Mouse (Mus musculus) cerebellum, adult 2 months (tissue): Measurements from ENCODE around the gene Gucd1. TPM values are rescaled to one million over a fixed set of nuclear protein-coding genes. Genes with fewer than 3 reads are reported as not detected.
"Not testable (repeated sequence)": the region's sequence is repeated elsewhere in the genome, so short reads cannot be mapped to it uniquely, and the experiment has no call there.

ENCODE experiments used
- DNase-seq, 2 experiments: peaks; one replicate each; pipeline ENCODE4 v3.0.0; 2021
- H3K27ac ChIP-seq: fragments of 200-500 bp; 2 replicates; pipeline ENCODE4 v1.5.1; 2012; ENCODE audit warnings: low read length, control low read depth, inconsistent platforms; ENCODE audit not compliant: insufficient read depth
- H3K27me3 ChIP-seq: fragments of 200-500 bp; 2 replicates; pipeline ENCODE4 v1.6.1; 2012; ENCODE audit warnings: inconsistent platforms, mild to moderate bottlenecking, low read length, moderate library complexity; ENCODE audit not compliant: control insufficient read depth, insufficient read depth
- H3K4me1 ChIP-seq: fragments of 200-500 bp; 2 replicates; pipeline ENCODE4 v1.6.1; 2011; ENCODE audit warnings: low read length; ENCODE audit not compliant: control insufficient read depth, insufficient read depth
- H3K4me3 ChIP-seq: fragments of 200-500 bp; replicated peaks from 2 replicates; pipeline ENCODE3; 2011; ENCODE audit warnings: mild to moderate bottlenecking, low read depth, low read length, control low read depth; ENCODE audit not compliant: insufficient read depth
- CTCF ChIP-seq: fragments of 200-500 bp; IDR thresholded peaks from 2 replicates; pipeline ENCODE4 v1.5.1; 2011; ENCODE audit warnings: low read depth, mild to moderate bottlenecking, control low read depth, low read length, moderate library complexity, borderline replicate concordance; ENCODE audit not compliant: insufficient read depth
- POLR2A ChIP-seq: fragments of 200-500 bp; IDR thresholded peaks from 2 replicates; pipeline ENCODE4 v1.6.1; 2011; ENCODE audit warnings: low read length, control low read depth, borderline replicate concordance; ENCODE audit not compliant: insufficient read depth
- WGBS: fragments of 180-500 bp; shearing (Covaris S2); methylation state at CpG from one replicate; pipeline ENCODE4 v1.1.7; 2018; 5-methylcytosine and 5-hydroxymethylcytosine counted together
- polyA plus RNA-seq: library from polyadenylated mRNA; depleted of rRNA; stranded (reverse); fragments of >200 nt; gene quantifications from 2 replicates; pipeline ENCODE4 v1.2.3, GENCODE M21; 2012

The Gucd1 gene
- polyA plus RNA-seq, 1 experiment, result 20.7 TPM

GRCm38 (mm10) chr10:75515216-75516037 lies 2.3 kb downstream of the Gucd1 start:
- Histone ChIP-seq H3K27ac (no peak overlapping the region), H3K4me1 (peaks cover 16% of the 10 kb centered on the region), H3K4me3 (no peak overlapping the region), H3K27me3 (no peaks in the 10 kb centered on the region)
- WGBS, result 90% methylated on average over 4 of the region's 4 CpGs
- no peak for DNase-seq
- TF ChIP-seq CTCF, result no peak
- TF ChIP-seq POLR2A, result no peak

GRCm38 (mm10) chr10:75514361-75514760 lies 3.4 kb downstream of the Gucd1 start:
- WGBS, result 86% methylated on average over 7 of the region's 7 CpGs
- Histone ChIP-seq H3K27me3 (no peaks in the 10 kb centered on the region), H3K4me1 (peaks cover 25% of the 10 kb centered on the region)

GRCm38 (mm10) chr10:75513306-75514067 lies 4.3 kb downstream of the Gucd1 start:
- DNase-seq, result no peak
- TF ChIP-seq CTCF (no peak), POLR2A (no peak)
- WGBS, result 91% methylated on average over 8 of the region's 8 CpGs
- no peak overlapping the region for H3K27ac ChIP-seq
- H3K4me3 ChIP-seq, result no peak overlapping the region
- peaks cover 25% of the 10 kb centered on the region for H3K4me1 ChIP-seq
- H3K27me3 ChIP-seq, result no peaks in the 10 kb centered on the region

More at GRCm38 (mm10) chr10:75514361-75514760, 3.4 kb downstream of the Gucd1 start:
- Histone ChIP-seq H3K4me3 (no peak overlapping the region), H3K27ac (no peak overlapping the region)
- TF ChIP-seq CTCF (no peak), POLR2A (no peak)
- DNase-seq, result no peak

GRCm38 (mm10) chr10:75512796-75513195 lies 5.0 kb downstream of the Gucd1 start:
- H3K27ac ChIP-seq, result no peak overlapping the region
- H3K27me3 ChIP-seq, result no peaks in the 10 kb centered on the region
- no peak overlapping the region for H3K4me3 ChIP-seq
- no peak for TF ChIP-seq POLR2A
- no peak for DNase-seq
- H3K4me1 ChIP-seq, result peaks cover 25% of the 10 kb centered on the region
- WGBS, result 86% methylated on average over 7 of the region's 7 CpGs

- TF ChIP-seq CTCF (no peak), POLR2A (no peak)
- Histone ChIP-seq H3K4me3 (no peak overlapping the region), H3K27ac (no peak overlapping the region), H3K27me3 (no peaks in the 10 kb centered on the region), H3K4me1 (peaks cover 25% of the 10 kb centered on the region)
- DNase-seq, result no peak
- WGBS, result 67% methylated on average over 7 of the region's 7 CpGs
These were observed 5.9 kb downstream of the Gucd1 start for GRCm38 (mm10) chr10:75511897-75512296.

GRCm38 (mm10) chr10:75511060-75511459 lies 6.7 kb downstream of the Gucd1 start:
- H3K27ac ChIP-seq, result no peak overlapping the region
- 59% methylated on average over 9 of the region's 9 CpGs for WGBS
- H3K27me3 ChIP-seq, result no peaks in the 10 kb centered on the region
- peaks cover 25% of the 10 kb centered on the region for H3K4me1 ChIP-seq
- no peak overlapping the region for H3K4me3 ChIP-seq
- DNase-seq, result no peak
- TF ChIP-seq CTCF (no peak), POLR2A (no peak)

GRCm38 (mm10) chr10:75510446-75510845 lies 7.3 kb downstream of the Gucd1 start:
- peaks cover 22% of the 10 kb centered on the region for H3K4me1 ChIP-seq
- no peak overlapping the region for H3K27ac ChIP-seq
- TF ChIP-seq CTCF (no peak), POLR2A (no peak)
- H3K4me3 ChIP-seq, result no peak overlapping the region
- 13% methylated on average over 7 of the region's 7 CpGs for WGBS
- H3K27me3 ChIP-seq, result no peaks in the 10 kb centered on the region
- peak; percentile 74 to 83 for DNase-seq

- H3K4me3 ChIP-seq, DNase-seq, H3K27ac ChIP-seq, H3K27me3 ChIP-seq: not testable (repeated sequence)
- peaks cover 16% of the 10 kb centered on the region for H3K4me1 ChIP-seq
- WGBS, result 90% methylated on average over 3 of the region's 3 CpGs
These were observed 11.8 kb downstream of the Gucd1 start for GRCm38 (mm10) chr10:75505928-75506327.
